Mouse (Mus musculus): Measurements from ENCODE around the gene Tmem102. TPM values are rescaled to one million over a fixed set of nuclear protein-coding genes. Genes with fewer than 3 reads are reported as not detected.

Gene Tmem102
- polyA plus RNA-seq, 1 experiment from 2014 or later = 14.3 TPM

DNA sequence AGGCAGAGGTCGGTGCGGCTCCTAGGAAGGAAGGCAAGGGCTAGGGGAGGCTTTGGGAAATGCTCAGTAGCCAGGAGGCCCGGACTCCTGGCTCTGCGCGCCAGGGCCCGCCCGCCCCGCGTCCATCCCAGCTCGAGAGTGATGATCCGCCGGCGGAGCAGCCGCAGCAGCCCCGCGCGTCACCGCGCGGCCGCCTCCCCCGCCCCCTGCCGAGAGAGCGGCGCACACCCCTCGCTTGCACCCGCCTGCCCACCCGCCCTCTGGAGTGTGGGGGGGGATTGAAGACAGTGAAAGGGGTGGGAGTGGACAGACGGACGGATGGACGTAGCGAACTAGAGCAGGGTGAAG is 32.2 kb upstream of the Tmem102 start, which contains the start of gene Nlgn2:
TSS of gene Nlgn2 (minus strand) at position 181 of the 348 bp plus-strand sequence.
- Histone ChIP-seq H3K4me2 (replicated peaks; ENCODE audit: low read depth, low read length) (peak within 1 kb of the TSS; percentile 94), H3K4me3 (ENCODE audit: low read depth, low read length) (peak within 1 kb of the TSS; percentile 55), H3K27ac (ENCODE audit: low read length) (peak within 1 kb of the TSS; percentile 90), H3K36me3 (ENCODE audit: insufficient read depth, low read length) (no peaks in the 10 kb centered on the region), H3K27me3 (replicated peaks; ENCODE audit: insufficient read depth, low read length) (0 out of 2 replicates have a peak, but pooled peaks cover 5% of the 10 kb centered on the region), H3K9ac (replicated peaks; ENCODE audit: low read depth) (peak within 1 kb of the TSS; percentile 69), H3K9me3 (ENCODE audit: low read length) (no peaks in the 10 kb centered on the region), H3K4me1 (ENCODE audit: insufficient read depth, low read depth, low read length) (peaks cover 11% of the 10 kb centered on the region)
- ATAC-seq = peak; percentile 70
- TF ChIP-seq CTCF (IDR thresholded peaks at IDR 0.05) (peak; percentile 51), EP300 (IDR thresholded peaks at IDR 0.05) (no peak)
- WGBS = under 1% methylated on average over 30 of the region's 32 CpGs
- DNase-seq (ENCODE audit: low spot score) = no peak

DNA sequence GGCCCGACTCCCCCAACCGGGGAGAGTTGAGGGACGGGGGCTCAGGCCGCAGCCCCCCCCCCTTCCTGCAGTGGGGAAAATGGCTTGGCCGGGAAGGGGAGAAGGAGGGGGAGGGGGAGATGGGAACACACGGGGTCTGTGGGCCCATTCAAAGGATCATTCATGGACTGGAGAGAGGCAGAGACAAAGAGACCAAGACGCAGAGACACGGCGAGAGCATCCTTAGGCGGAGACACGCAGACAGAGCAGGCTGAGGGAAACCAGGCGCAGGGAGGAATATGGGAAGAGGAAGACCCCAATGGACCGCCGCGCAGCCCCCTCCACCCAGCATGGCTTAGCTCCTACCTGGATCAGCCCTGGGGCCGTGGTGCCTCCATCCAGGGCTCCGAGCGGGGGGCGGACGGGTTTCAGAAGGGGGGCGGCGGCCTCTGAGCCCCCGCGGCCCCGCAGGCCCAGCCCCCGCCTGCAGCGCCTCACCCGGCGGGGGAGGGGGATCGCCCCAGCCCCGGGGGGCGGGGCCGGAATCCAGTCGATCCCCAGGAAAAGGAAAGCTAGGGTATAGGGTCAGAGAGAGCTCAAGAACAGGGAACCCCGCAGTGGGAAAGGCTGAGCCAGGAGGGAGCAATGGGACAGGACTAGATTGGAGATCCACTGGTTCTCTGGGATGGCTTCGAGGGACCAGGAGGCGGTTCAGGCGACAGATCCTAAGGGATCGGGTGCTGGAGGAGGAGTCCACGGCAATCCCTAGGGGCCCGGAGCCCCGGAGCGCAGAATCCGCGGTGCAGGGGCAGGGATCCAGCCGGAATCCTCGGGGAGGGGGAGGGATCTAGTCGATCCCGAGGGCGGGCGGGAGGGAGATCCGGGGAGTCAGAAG is 31.5 kb upstream of the Tmem102 start:
- Histone ChIP-seq H3K36me3 (ENCODE audit: insufficient read depth, low read length) (no peaks in the 10 kb centered on the region), H3K9me3 (ENCODE audit: low read length) (no peaks in the 10 kb centered on the region), H3K27ac (ENCODE audit: low read length) (peak overlapping the region; percentile 90), H3K9ac (replicated peaks; ENCODE audit: low read depth) (peak overlapping the region; percentile 55), H3K4me2 (replicated peaks; ENCODE audit: low read depth, low read length) (peak overlapping the region; percentile 94), H3K27me3 (replicated peaks; ENCODE audit: insufficient read depth, low read length) (0 out of 2 replicates have a peak, but pooled peaks cover 5% of the 10 kb centered on the region), H3K4me1 (ENCODE audit: insufficient read depth, low read depth, low read length) (peaks cover 11% of the 10 kb centered on the region), H3K4me3 (ENCODE audit: low read depth, low read length) (peak overlapping the region; percentile 55)
- WGBS = 3% methylated on average over 37 of the region's 52 CpGs
- no peak for ATAC-seq
- DNase-seq (ENCODE audit: low spot score) = peak; percentile 32
- no peak for TF ChIP-seq EP300 (IDR thresholded peaks at IDR 0.05)
- no peak for TF ChIP-seq CTCF (IDR thresholded peaks at IDR 0.05)

- H3K27me3 ChIP-seq (replicated peaks; ENCODE audit: insufficient read depth, low read length) = 0 out of 2 replicates have a peak, but pooled peaks cover 5% of the 10 kb centered on the region
- no peak overlapping the region for H3K4me3 ChIP-seq (ENCODE audit: low read depth, low read length)
Observed at GRCm38 (mm10) chr11:69835966-69836335, 30.5 kb upstream of the Tmem102 start.

DNA sequence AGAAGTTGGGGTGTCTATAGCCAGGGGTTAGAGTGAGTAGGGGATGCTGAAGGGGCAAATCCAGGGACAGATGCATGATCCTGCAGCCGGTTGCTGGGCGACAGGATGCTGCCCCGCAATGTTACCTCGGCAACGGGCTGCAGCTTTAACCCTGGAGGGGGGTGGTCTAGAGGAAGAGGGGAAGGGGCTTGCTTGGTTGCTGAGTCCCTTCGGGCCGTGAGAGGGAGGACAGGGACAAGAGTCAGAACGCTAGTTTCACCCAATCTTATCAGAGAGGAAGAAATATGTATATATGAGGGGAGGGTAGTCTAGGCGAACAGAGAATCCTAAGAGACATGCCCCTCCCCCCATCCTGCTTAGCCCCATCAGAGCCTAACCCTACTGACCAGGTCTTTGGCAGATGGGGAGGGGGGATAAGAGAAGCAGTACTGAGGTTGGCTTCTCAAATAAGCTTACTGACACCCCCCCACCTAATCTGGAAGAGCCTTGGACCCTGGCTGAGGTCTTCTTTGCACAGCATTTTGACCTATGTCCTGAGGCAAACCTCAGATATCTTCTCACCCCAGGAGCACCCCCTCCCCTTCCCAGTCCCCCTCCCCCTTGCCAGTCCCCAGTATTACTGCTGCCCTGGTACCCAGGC is 30.0 kb upstream of the Tmem102 start:
- Histone ChIP-seq H3K9me3 (ENCODE audit: low read length) (no peaks in the 10 kb centered on the region), H3K36me3 (ENCODE audit: insufficient read depth, low read length) (no peaks in the 10 kb centered on the region), H3K27ac (ENCODE audit: low read length) (no peak overlapping the region), H3K4me2 (replicated peaks; ENCODE audit: low read depth, low read length) (no peak overlapping the region), H3K9ac (replicated peaks; ENCODE audit: low read depth) (no peak overlapping the region), H3K4me3 (ENCODE audit: low read depth, low read length) (no peak overlapping the region), H3K27me3 (replicated peaks; ENCODE audit: insufficient read depth, low read length) (0 out of 2 replicates have a peak, but pooled peaks cover 5% of the 10 kb centered on the region), H3K4me1 (ENCODE audit: insufficient read depth, low read depth, low read length) (peaks cover 11% of the 10 kb centered on the region)
- 22% methylated on average over 9 of the region's 9 CpGs for WGBS
- TF ChIP-seq EP300 (IDR thresholded peaks at IDR 0.05) (no peak), CTCF (IDR thresholded peaks at IDR 0.05) (no peak)
- ATAC-seq = no peak
- DNase-seq (ENCODE audit: low spot score) = no peak

More at GRCm38 (mm10) chr11:69835966-69836335, 30.5 kb upstream of the Tmem102 start:
- Histone ChIP-seq H3K9ac (replicated peaks; ENCODE audit: low read depth) (no peak overlapping the region), H3K9me3 (ENCODE audit: low read length) (no peaks in the 10 kb centered on the region), H3K27ac (ENCODE audit: low read length) (no peak overlapping the region), H3K4me2 (replicated peaks; ENCODE audit: low read depth, low read length) (no peak overlapping the region), H3K4me1 (ENCODE audit: insufficient read depth, low read depth, low read length) (peaks cover 11% of the 10 kb centered on the region), H3K36me3 (ENCODE audit: insufficient read depth, low read length) (no peaks in the 10 kb centered on the region)
- DNase-seq (ENCODE audit: low spot score) (no peak), ATAC-seq (no peak)
- no peak for TF ChIP-seq EP300 (IDR thresholded peaks at IDR 0.05)
- no peak for TF ChIP-seq CTCF (IDR thresholded peaks at IDR 0.05)
- WGBS = 0% methylated on average over 3 of the region's 4 CpGs

DNA sequence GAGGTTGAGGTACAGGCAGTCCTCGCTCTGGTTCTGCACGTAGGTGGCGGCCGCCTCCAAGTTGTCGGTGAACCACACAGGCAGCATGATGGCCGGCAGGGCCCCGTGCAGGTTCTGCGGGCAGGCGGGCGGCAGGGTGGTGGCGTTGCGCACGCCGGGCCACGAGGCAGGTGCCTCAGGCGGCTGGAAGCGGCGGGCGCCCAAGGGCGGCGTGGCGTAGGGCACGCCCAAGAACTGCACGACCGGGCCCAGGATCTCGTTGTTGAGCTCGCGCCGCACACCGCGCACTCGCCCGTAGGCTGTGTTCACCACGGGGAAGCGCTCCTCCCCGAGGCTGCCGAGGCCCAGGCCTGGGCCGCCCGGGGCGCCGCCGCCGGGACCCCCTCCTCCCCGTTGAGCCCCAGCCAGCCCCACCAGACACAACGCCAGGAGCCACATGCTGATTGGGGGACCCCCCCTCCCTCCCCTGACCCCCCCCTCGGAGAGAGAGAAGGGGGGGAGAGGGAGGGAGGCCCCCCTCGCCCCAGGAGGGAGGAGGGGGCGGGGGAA is 28.7 kb upstream of the Tmem102 start:
- TF ChIP-seq EP300 (IDR thresholded peaks at IDR 0.05) (no peak), CTCF (IDR thresholded peaks at IDR 0.05) (no peak)
- no peaks in the 10 kb centered on the region for H3K9me3 ChIP-seq (ENCODE audit: low read length)
- H3K27me3 ChIP-seq (replicated peaks; ENCODE audit: insufficient read depth, low read length) = 0 out of 2 replicates have a peak, but pooled peaks cover 5% of the 10 kb centered on the region
- WGBS = 11% methylated on average over 42 of the region's 48 CpGs
- peak overlapping the region; percentile 26 for H3K4me3 ChIP-seq (ENCODE audit: low read depth, low read length)
- no peak overlapping the region for H3K27ac ChIP-seq (ENCODE audit: low read length)
- peak; percentile 54 for DNase-seq (ENCODE audit: low spot score)
- no peaks in the 10 kb centered on the region for H3K36me3 ChIP-seq (ENCODE audit: insufficient read depth, low read length)
- H3K4me2 ChIP-seq (replicated peaks; ENCODE audit: low read depth, low read length) = peak overlapping the region; percentile 64
- peak overlapping the region; percentile 32; the same call in 1 of the 2 replicates for H3K9ac ChIP-seq (replicated peaks; ENCODE audit: low read depth)
- no peak for ATAC-seq
- H3K4me1 ChIP-seq (ENCODE audit: insufficient read depth, low read depth, low read length) = peaks cover 11% of the 10 kb centered on the region

GRCm38 (mm10) chr11:69833554-69833953 is 28.1 kb upstream of the Tmem102 start:
- Histone ChIP-seq H3K4me3 (ENCODE audit: low read depth, low read length) (no peak overlapping the region; the same call in 1 of the 2 replicates), H3K9ac (replicated peaks; ENCODE audit: low read depth) (no peak overlapping the region), H3K9me3 (ENCODE audit: low read length) (no peaks in the 10 kb centered on the region), H3K4me2 (replicated peaks; ENCODE audit: low read depth, low read length) (peak overlapping the region; percentile 64), H3K4me1 (ENCODE audit: insufficient read depth, low read depth, low read length) (peaks cover 11% of the 10 kb centered on the region), H3K27me3 (replicated peaks; ENCODE audit: insufficient read depth, low read length) (0 out of 2 replicates have a peak, but pooled peaks cover 5% of the 10 kb centered on the region), H3K27ac (ENCODE audit: low read length) (no peak overlapping the region), H3K36me3 (ENCODE audit: insufficient read depth, low read length) (no peaks in the 10 kb centered on the region)
- 45% methylated on average over 8 of the region's 8 CpGs for WGBS
- no peak for TF ChIP-seq EP300 (IDR thresholded peaks at IDR 0.05)
- no peak for TF ChIP-seq CTCF (IDR thresholded peaks at IDR 0.05)
- DNase-seq (ENCODE audit: low spot score) (no peak), ATAC-seq (no peak)
